Mouse (Mus musculus) forebrain, embryonic 13.5 days (tissue): ENCODE measurements around the gene Rab3gap2. TPM values are rescaled to one million over a fixed set of nuclear protein-coding genes. Genes with fewer than 3 reads are reported as not detected.
A peak's percentile ranks its signal among the peaks of the same experiment; 100 is the strongest.

Experiments used
- ATAC-seq: fragments of 200-750 bp; cut with Nextera tagmentation; 2 replicates; pipeline ENCODE4 v1.8.0; 2017
- H3K27ac ChIP-seq: fragments of 300-500 bp; sonication (generic); 2 replicates; pipeline ENCODE4 v1.5.1; 2015; ENCODE audit warnings: inconsistent platforms, mild to moderate bottlenecking, moderate library complexity
- H3K27me3 ChIP-seq: fragments of 300-500 bp; sonication (generic); 2 replicates; pipeline ENCODE4 v1.6.1; 2015; ENCODE audit warnings: mild to moderate bottlenecking, inconsistent platforms
- H3K36me3 ChIP-seq: fragments of 300-500 bp; sonication (generic); 2 replicates; pipeline ENCODE4 v1.6.1; 2015; ENCODE audit warnings: mild to moderate bottlenecking, inconsistent platforms; ENCODE audit not compliant: poor library complexity, severe bottlenecking
- H3K4me1 ChIP-seq: fragments of 300-500 bp; sonication (generic); 2 replicates; pipeline ENCODE4 v1.6.1; 2015; ENCODE audit warnings: inconsistent platforms
- H3K4me2 ChIP-seq: fragments of 300-500 bp; sonication (generic); 2 replicates; pipeline ENCODE4 v1.6.1; 2015; ENCODE audit warnings: inconsistent platforms, mild to moderate bottlenecking, moderate library complexity
- H3K4me3 ChIP-seq: fragments of 300-500 bp; sonication (generic); 2 replicates; pipeline ENCODE4 v1.5.1; 2015; ENCODE audit warnings: mild to moderate bottlenecking, inconsistent platforms
- H3K9ac ChIP-seq: fragments of 300-500 bp; sonication (generic); 2 replicates; pipeline ENCODE4 v1.6.1; 2015; ENCODE audit warnings: mild to moderate bottlenecking, inconsistent platforms
- H3K9me3 ChIP-seq: fragments of 300-500 bp; sonication (generic); replicated peaks from 2 replicates; pipeline ENCODE4 v1.6.1; 2016; ENCODE audit warnings: inconsistent platforms
- WGBS: fragments of 180-500 bp; shearing (Covaris S2); methylation state at CpG from one replicate; pipeline ENCODE4 v1.1.7; 2015; 5-methylcytosine and 5-hydroxymethylcytosine counted together
- polyA plus RNA-seq: library from polyadenylated mRNA; unstranded; fragments of >200 nt; fragmentation: Nextera tagmentation; extraction: Ambion mirVana; gene quantifications from 2 replicates; pipeline ENCODE4 v1.2.1, GENCODE M21; 2015

Rab3gap2 gene
- 19.3 and 21.9 TPM in 2 replicates for polyA plus RNA-seq

DNA sequence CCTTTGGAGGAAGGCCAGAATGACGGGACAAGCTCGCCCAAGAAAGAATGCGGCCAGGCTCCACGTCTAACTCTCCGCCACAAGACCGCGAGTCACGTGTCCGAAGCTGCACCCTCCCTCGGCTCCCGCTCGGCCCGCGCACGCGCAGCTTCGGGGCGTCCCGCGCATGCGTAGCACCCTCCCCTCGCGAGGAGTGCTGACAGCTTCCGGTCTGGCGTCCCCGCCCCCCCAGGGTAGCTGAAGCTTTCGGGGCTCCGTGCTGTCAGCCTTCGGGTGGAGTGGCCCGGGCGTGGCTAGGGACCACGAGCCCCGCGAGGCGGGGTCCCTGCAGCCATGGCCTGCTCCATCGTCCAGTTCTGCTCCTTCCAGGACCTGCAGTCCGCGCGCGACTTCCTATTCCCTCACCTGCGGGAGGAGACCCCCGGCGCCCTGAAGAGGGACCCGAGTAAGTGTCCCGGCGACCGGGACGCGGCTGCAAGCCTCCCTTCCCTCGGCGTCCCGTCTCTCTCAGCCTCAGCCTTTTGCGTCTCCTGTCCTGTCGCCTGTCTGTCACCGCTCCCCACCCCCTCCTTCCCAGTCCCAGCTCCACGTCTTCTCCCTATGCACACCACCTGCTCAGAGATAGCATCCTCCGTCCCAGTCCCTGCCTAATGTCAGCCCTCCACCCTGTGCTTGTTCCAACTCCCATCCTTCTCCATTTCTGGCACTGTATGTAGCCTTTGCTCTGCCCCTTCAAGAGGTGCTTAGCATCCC is at the start of gene Rab3gap2:
TSS of gene Rab3gap2 (plus strand) at position 209 of the 753 bp plus-strand sequence.
- Histone ChIP-seq H3K36me3 (no peaks in the 10 kb centered on the region), H3K4me2 (peak within 1 kb of the TSS; percentile 94), H3K4me3 (peak within 1 kb of the TSS; percentile 87), H3K9me3 (no peaks in the 10 kb centered on the region), H3K4me1 (peaks cover 41% of the 10 kb centered on the region), H3K27me3 (no peaks in the 10 kb centered on the region), H3K9ac (peak within 1 kb of the TSS; percentile 79), H3K27ac (peak within 1 kb of the TSS; percentile 68)
- ATAC-seq = peak; percentile 95
- under 1% methylated on average over 57 of the region's 57 CpGs for WGBS

- ATAC-seq = no peak
- 89% methylated on average over 5 of the region's 5 CpGs for WGBS
Measured at GRCm38 (mm10) chr1:185173641-185174040, 30.3 kb upstream of the Rab3gap2 start.

GRCm38 (mm10) chr1:185177860-185178259 is 26.1 kb upstream of the Rab3gap2 start:
- no peaks in the 10 kb centered on the region for H3K4me1 ChIP-seq
- H3K4me2 ChIP-seq = no peak overlapping the region
- WGBS = 88% methylated on average over 6 of the region's 6 CpGs
- no peak for ATAC-seq
- H3K9me3 ChIP-seq = no peaks in the 10 kb centered on the region
- no peak overlapping the region for H3K4me3 ChIP-seq
- no peaks in the 10 kb centered on the region for H3K36me3 ChIP-seq
- H3K9ac ChIP-seq = no peak overlapping the region
- H3K27ac ChIP-seq = no peak overlapping the region
- H3K27me3 ChIP-seq = no peaks in the 10 kb centered on the region

More at GRCm38 (mm10) chr1:185173641-185174040, 30.3 kb upstream of the Rab3gap2 start:
- no peaks in the 10 kb centered on the region for H3K4me1 ChIP-seq
- H3K27ac ChIP-seq = no peak overlapping the region
- H3K36me3 ChIP-seq = no peaks in the 10 kb centered on the region
- H3K9ac ChIP-seq = no peak overlapping the region
- H3K27me3 ChIP-seq = no peaks in the 10 kb centered on the region
- H3K4me3 ChIP-seq = no peak overlapping the region
- no peaks in the 10 kb centered on the region for H3K9me3 ChIP-seq
- H3K4me2 ChIP-seq = no peak overlapping the region

DNA sequence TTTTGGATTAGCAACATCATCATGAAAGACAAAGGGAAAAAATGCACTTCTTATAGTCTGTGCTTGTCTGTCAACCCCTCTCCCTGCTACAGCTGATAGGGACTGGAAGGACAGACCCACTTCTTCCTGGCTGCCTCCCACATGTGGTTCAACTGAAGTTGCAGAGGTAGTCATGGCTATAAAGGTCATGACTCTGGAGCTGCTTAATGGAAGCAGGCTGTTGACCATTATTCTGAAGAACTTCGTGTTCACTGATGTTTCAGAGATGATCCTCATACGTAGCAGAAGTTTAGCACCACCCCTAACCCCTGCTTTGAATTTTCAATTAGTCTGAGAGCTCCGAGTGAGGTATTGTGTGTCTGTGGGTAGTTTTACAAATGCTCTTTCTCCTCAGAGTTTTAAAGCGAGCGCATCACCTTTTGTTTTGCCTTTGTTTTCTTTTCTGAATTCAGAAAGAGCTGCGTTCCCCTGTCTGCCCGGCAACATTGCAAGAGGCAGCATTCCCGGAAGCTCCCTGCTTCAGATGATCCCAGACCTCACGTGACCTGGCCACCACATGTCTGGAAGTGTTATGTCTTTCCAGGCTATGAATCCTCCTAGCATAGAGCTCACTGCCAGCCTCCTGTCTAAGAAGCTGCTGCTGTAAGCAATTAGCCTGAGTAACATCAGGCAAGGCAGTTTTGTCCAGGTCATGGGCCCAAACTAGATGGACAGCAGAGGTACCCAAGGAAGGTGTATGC is 20.2 kb upstream of the Rab3gap2 start:
- no peak overlapping the region for H3K4me2 ChIP-seq

GRCm38 (mm10) chr1:185185556-185185955 is 18.4 kb upstream of the Rab3gap2 start:
- no peak overlapping the region for H3K27ac ChIP-seq
- H3K4me2 ChIP-seq = no peak overlapping the region
- no peaks in the 10 kb centered on the region for H3K36me3 ChIP-seq
- no peak overlapping the region for H3K9ac ChIP-seq
- WGBS = 61% methylated on average over 9 of the region's 9 CpGs
- H3K9me3 ChIP-seq = no peaks in the 10 kb centered on the region
- H3K4me1 ChIP-seq = 0 out of 2 replicates have a peak, but pooled peaks cover 9% of the 10 kb centered on the region
- ATAC-seq = peak; percentile 27; the same call in 1 of the 2 replicates
- no peak overlapping the region for H3K4me3 ChIP-seq
- H3K27me3 ChIP-seq = no peaks in the 10 kb centered on the region

More for the DNA sequence above, 20.2 kb upstream of the Rab3gap2 start:
- 0 out of 2 replicates have a peak, but pooled peaks cover 9% of the 10 kb centered on the region for H3K4me1 ChIP-seq
- no peak overlapping the region for H3K27ac ChIP-seq
- H3K4me3 ChIP-seq = no peak overlapping the region
- H3K27me3 ChIP-seq = no peaks in the 10 kb centered on the region
- ATAC-seq = no peak
- no peaks in the 10 kb centered on the region for H3K36me3 ChIP-seq
- H3K9me3 ChIP-seq = no peaks in the 10 kb centered on the region
- no peak overlapping the region for H3K9ac ChIP-seq
- 46% methylated on average over 9 of the region's 9 CpGs for WGBS

DNA sequence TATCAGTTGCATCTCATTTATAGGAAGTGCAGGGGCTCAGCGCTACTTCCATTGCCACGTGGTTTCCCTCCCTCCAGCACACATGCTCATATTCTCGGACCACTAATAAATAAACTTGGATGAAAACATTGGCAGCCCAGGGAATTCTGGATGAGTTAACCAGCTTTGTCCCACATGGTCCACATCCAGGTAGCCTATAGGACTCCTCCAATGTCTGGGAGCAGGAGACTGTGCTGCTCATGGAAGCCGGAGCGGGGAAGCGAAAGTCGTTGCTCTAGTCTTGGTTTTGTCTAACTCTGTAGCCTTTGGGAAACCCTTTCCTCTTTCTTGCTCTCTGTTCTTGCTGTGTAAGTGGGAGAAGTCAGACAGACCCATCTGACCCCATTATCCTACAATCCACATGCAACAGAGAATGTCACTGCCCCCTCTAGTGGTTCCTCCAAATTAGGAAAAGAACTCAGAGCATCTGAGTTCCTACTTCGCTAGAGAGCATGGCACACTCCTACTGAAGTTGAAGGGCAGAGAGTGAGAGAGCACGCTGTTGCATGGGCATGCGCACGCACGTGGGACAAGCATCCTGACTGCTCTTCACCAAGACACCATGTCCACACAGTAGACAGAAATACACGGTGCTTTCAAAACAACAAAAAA is 16.7 kb upstream of the Rab3gap2 start:
- no peak overlapping the region for H3K4me3 ChIP-seq
- H3K4me2 ChIP-seq = no peak overlapping the region
- H3K27ac ChIP-seq = no peak overlapping the region
- 0 out of 2 replicates have a peak, but pooled peaks cover 9% of the 10 kb centered on the region for H3K4me1 ChIP-seq
- H3K27me3 ChIP-seq = no peaks in the 10 kb centered on the region
- WGBS = 63% methylated on average over 13 of the region's 13 CpGs
- ATAC-seq = peak; percentile 50; the same call in 1 of the 2 replicates
- H3K9me3 ChIP-seq = no peaks in the 10 kb centered on the region
- no peak overlapping the region for H3K9ac ChIP-seq
- H3K36me3 ChIP-seq = no peaks in the 10 kb centered on the region

DNA sequence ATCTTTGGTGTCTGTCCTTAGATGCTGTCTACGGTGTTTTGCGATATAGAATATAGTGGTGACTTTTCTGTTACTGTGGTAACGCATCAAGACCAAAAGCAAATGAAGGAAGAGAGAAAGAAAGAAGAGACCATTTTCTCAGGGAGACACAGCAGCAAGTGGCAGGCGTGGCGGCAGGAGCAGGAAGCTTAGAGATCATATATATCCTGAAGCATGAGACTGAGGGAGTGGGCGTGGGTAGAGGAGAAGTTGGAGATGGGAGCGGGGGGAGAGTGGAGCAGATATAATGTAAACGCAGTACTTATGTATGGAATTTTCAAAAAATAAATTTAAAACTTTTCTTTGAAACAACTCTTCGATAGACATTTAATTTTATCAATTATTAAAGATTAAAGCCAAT is 14.0 kb upstream of the Rab3gap2 start:
- 91% methylated on average over 9 of the region's 9 CpGs for WGBS

DNA sequence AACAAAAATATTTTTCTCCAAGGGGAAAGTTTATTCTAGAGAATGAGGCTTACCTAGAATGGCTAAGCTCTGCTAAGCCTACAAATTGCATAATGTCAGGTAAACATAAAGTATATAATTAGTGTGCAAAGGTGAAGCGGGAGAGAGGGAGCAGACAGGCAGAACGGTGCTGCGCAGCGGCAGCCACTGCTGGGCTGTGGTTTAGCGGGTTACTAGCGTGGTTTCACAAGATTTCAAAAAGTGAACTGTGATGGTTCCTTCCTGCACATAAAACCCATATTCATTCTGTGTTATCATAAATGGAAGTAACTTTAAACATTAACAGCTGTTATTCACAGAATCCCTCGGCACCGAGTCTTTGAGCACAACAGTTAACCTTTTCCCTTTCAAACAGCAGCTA is 11.8 kb upstream of the Rab3gap2 start:
- no peaks in the 10 kb centered on the region for H3K36me3 ChIP-seq
- peaks cover 9% of the 10 kb centered on the region; the same call in 1 of the 2 replicates for H3K27me3 ChIP-seq
- H3K27ac ChIP-seq = no peak overlapping the region
- no peaks in the 10 kb centered on the region for H3K4me1 ChIP-seq
- H3K4me2 ChIP-seq = no peak overlapping the region
- H3K9me3 ChIP-seq = no peaks in the 10 kb centered on the region
- H3K9ac ChIP-seq = no peak overlapping the region
- ATAC-seq = no peak
- 86% methylated on average over 8 of the region's 8 CpGs for WGBS
- no peak overlapping the region for H3K4me3 ChIP-seq

More for the DNA sequence above, 14.0 kb upstream of the Rab3gap2 start:
- no peaks in the 10 kb centered on the region for H3K36me3 ChIP-seq
- no peak overlapping the region for H3K4me3 ChIP-seq
- H3K27ac ChIP-seq = no peak overlapping the region
- no peak overlapping the region for H3K9ac ChIP-seq
- no peaks in the 10 kb centered on the region for H3K9me3 ChIP-seq
- H3K4me2 ChIP-seq = no peak overlapping the region
- 0 out of 2 replicates have a peak, but pooled peaks cover 6% of the 10 kb centered on the region for H3K4me1 ChIP-seq
- H3K27me3 ChIP-seq = peaks cover 5% of the 10 kb centered on the region; the same call in 1 of the 2 replicates
- ATAC-seq = no peak

- Histone ChIP-seq H3K4me3 (no peak overlapping the region), H3K9ac (no peak overlapping the region), H3K4me1 (no peaks in the 10 kb centered on the region), H3K4me2 (peak overlapping the region; percentile 40; the same call in 1 of the 2 replicates), H3K27ac (no peak overlapping the region), H3K36me3 (no peaks in the 10 kb centered on the region), H3K9me3 (no peaks in the 10 kb centered on the region), H3K27me3 (peaks cover 9% of the 10 kb centered on the region; the same call in 1 of the 2 replicates)
- ATAC-seq = peak; percentile 48
- WGBS = 10% methylated on average over 10 of the region's 10 CpGs
Measured at GRCm38 (mm10) chr1:185193509-185193908, 10.4 kb upstream of the Rab3gap2 start.

DNA sequence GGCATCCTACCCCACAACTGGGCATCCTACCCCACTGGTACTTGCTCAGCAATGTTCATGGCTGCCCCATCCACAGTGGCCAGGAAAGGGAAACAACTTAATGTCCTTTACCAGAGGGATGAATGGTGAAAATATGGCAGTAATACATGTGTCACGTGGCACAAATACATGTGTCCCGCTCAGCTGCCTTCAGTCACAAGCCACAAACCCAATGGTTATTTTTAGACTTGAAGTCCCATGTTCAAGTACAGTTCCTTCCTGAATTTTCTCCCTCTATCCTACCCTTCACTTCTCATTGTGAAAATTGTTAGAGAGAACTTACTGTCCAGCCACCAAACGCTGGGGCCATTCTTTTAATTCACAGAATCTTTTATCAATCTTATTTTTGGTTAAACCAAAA is 7.6 kb upstream of the Rab3gap2 start:
- H3K4me2 ChIP-seq = no peak overlapping the region
- ATAC-seq = no peak
- H3K9ac ChIP-seq = no peak overlapping the region
- no peaks in the 10 kb centered on the region for H3K36me3 ChIP-seq
- WGBS = 74% methylated on average over 3 of the region's 3 CpGs
- peaks cover 9% of the 10 kb centered on the region; the same call in 1 of the 2 replicates for H3K27me3 ChIP-seq
- H3K9me3 ChIP-seq = no peaks in the 10 kb centered on the region
- no peak overlapping the region for H3K4me3 ChIP-seq
- H3K27ac ChIP-seq = no peak overlapping the region
- peaks cover 12% of the 10 kb centered on the region for H3K4me1 ChIP-seq

DNA sequence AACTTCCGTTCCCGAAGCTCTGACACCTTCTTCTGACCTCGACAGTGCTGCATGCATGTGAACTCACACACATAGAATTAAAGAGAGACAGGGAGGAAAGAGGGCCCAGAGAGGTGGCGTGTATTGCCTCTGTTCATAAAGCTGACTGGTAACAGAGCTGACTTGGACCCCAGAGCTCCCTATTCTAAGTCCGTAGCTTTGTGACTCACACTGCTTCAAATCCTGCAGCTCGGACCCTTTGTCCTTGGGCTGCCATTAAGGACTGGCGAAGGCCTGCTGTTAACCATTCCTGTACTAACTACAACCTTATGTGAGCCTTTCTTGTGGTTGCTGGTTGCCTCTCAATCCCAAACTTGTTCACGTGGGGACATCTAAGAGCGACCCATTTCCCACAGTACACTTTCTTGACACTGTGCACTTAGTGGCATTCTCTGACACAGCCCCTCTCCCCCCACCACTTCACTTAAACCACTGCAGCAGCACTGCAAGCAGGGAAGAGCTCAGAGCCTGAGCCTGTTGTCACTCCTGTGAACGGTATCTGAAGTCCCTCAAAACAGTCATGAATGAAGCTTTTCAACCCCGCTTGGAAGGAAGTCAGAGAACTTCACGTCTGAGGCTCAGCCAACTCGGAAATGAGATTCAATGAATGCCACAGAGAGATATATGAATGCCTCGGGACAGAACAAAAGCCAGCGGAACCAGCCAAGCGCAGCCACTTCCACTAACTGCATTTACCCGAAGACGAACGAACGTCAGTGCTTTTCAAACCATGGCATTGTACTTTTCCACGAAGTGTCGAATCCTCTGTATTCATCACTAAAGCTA is 3.1 kb upstream of the Rab3gap2 start:
- H3K4me1 ChIP-seq = peaks cover 37% of the 10 kb centered on the region
- peak overlapping the region; percentile 25 for H3K4me2 ChIP-seq
- peak overlapping the region; percentile 17 for H3K9ac ChIP-seq
- no peaks in the 10 kb centered on the region for H3K36me3 ChIP-seq
- no peaks in the 10 kb centered on the region for H3K27me3 ChIP-seq
- peak overlapping the region; percentile 15; the same call in 1 of the 2 replicates for H3K27ac ChIP-seq
- WGBS = 22% methylated on average over 22 of the region's 22 CpGs
- H3K9me3 ChIP-seq = no peaks in the 10 kb centered on the region
- no peak for ATAC-seq
- no peak overlapping the region for H3K4me3 ChIP-seq
